Mouse (Mus musculus): ENCODE results near the gene Hoxc10.

Gene Hoxc10

DNA sequence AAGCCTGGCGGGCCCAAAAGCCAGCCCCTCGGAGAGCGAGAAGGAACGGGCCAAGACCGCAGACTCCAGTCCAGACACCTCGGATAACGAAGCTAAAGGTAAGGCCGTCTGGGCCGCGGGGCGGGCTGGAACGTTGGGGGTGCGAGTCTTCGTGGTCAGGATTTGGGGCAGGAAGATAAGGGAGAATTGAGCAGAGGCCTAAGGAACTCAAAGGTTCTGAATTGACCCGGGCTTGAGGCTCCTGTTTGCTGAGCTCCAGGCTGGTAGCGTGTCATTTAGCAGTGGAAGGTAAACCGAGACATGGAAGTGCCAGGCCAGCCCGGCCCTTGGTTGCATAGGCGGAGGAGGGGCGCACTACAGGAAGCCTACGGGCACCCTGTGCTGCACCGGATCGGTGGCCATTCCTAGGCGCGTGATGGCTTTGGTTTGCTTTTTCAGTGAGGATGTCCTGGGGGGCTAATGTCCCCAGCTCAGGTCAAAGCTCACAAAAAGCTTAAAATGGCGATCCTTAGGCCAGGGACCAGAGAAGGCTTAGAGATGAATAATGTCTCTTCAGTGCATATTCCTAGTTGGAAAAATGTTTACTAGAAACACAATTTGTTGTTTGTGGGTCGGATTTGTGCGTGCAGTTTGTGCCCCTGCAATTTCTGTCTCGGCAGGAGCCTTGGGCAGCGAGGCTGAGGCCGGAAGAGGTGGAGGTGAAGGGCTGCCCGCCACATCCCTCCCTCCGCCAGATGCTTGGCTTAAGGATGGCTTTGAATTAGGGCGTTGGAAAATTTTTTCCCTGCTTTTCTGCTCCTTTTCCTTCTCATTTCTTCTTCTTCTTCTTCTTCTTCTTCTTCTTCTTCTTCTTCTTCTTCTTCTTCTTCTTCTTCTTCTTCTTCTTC lies 1.2 kb downstream of the Hoxc10 start:
- no peak for DNase-seq (ENCODE audit: low read depth, low spot score)

DNA sequence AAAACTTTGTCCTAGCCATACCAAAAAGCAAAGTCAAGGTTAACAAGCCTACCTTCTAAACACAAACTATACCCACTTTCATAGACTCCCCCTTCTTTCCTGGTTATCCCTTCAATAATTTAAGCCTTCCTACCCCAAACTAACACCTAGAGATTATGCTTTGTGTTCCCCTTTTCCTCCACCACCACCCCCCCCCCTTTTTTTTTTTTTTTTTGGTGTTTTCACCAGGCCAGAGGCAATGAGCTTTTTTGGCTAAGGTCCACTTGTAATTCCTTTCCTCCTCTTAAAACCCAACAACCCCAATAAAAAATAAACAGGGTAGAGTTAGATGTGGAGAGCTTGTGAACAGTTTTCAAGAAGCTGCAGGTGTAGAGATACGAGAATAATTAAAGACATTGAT lies 2.7 kb downstream of the Hoxc10 start:
- no peak for DNase-seq (ENCODE audit: low read depth, low spot score)

DNA sequence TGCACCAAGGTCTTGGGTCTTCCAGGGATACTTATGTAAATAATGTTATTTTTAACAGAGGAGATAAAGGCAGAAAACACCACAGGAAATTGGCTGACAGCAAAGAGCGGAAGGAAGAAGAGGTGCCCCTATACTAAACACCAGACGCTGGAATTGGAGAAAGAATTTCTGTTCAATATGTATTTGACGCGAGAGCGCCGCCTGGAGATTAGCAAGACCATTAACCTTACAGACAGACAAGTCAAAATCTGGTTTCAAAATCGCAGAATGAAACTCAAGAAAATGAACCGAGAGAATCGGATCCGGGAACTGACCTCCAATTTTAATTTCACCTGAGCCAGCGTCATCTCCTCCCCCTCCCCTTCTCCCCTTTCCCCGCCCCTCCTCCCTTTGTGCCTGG lies 4.1 kb downstream of the Hoxc10 start:
- peak; percentile 46 for DNase-seq (ENCODE audit: low read depth, low spot score)

DNA sequence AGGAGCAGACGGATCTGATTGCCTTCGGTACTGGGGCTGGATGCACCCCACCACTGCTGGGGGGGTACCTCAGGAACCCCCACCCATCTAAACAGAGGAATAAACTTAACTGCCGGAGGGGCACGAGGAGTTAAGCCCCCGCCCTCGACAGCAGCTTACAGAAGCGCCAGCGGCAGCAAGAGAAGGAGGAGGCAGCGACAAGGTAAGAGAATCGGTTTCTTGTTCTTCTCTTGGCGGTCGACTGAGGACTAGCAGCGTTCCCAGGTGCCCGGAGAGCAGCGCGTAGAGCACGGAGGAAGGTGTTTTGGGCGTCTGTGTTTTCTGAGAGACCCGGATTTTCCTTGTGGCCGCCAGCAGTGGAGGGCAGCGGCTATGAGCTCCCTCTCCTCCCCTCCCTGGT lies 5.7 kb downstream of the Hoxc10 start:
- no peak for DNase-seq (ENCODE audit: low read depth, low spot score)

DNA sequence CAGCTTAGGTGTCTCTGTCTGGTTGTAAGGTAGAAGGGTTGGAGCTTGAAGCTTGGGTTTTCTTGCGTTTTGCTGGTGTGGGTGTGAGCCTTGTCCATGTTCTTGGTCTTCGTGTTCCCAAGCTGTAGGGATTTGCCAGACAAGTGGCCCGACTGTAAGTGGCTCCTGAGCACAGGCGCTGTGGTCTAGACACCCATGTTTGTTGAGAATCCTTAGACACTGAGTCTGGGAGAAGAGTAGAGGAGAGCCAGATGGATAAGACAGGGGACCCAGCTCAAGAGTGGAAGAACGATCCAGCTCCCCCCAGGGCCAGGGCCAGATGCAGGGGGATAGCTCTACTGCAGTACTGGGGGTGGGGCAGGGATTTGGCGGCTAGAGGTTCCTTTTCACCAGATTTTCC lies 6.2 kb downstream of the Hoxc10 start:
- DNase-seq (ENCODE audit: low read depth, low spot score): no peak

DNA sequence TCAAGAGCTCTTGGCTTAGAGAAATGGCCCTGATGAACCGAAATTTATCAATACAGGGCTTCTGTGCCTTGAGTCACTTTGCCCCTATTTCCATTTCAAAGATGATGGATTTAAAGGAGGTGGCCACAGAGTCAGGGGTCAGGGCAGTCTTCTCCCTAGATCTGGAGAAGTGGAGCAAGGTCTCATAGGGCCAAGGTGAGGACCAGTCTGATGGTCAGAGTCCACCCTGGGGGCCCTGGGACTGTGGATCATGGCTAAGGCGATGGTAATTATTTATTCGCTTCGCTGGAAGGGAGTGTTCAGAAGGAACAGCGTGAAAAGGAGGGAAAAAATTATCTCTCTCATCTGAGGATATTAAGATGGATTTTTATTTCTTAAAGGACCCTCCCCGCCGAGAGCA lies 8.4 kb downstream of the Hoxc10 start:
- DNase-seq (ENCODE audit: low read depth, low spot score): no peak

DNA sequence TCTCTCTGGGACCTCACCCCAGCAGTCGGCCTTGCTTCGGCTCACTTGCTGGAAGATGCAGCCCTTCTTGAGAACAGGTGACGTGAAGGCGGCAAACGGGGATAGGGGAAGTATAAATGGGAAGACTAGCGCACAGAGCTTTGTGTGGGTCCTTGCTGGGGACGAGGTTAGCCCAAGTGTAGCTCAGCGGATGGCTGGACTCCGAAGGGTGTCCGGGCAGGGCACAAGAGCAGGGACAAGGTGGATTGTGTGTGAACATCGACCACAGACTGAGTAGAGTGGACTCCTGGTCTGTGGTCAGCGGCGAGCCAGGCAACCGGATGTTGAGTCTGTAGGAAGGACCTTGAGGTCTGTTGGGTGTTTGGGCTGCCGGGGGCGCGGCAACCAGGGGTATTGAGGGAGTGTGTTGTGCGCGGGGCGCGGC lies 9.1 kb downstream of the Hoxc10 start:
- DNase-seq (ENCODE audit: low read depth, low spot score): no peak

DNA sequence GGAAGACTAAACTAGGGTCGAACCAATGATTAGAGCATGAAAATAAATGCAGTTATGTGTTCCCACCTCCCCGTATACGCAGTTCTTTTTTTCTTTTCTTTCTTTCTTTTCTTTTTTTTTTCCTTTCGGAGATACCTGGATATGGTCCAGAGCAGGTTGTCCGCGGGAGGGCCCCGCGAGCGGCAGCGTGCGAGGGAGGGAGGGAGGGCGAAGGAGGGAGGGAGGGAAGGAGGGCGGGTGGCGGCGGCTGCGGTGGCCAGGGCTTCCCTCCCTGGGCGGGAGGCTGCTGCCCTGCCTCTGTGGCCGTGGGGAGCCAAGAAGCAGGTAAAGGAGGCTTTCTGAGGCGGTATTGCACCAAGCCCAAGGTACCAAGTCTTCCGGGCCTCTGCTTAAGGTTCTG lies 9.6 kb downstream of the Hoxc10 start, which contains the start of gene Hoxc9:
Gene Hoxc9 (plus strand): TSS at position 269 of the 400 bp plus-strand sequence.
- DNase-seq (ENCODE audit: low read depth, low spot score): no peak

DNA sequence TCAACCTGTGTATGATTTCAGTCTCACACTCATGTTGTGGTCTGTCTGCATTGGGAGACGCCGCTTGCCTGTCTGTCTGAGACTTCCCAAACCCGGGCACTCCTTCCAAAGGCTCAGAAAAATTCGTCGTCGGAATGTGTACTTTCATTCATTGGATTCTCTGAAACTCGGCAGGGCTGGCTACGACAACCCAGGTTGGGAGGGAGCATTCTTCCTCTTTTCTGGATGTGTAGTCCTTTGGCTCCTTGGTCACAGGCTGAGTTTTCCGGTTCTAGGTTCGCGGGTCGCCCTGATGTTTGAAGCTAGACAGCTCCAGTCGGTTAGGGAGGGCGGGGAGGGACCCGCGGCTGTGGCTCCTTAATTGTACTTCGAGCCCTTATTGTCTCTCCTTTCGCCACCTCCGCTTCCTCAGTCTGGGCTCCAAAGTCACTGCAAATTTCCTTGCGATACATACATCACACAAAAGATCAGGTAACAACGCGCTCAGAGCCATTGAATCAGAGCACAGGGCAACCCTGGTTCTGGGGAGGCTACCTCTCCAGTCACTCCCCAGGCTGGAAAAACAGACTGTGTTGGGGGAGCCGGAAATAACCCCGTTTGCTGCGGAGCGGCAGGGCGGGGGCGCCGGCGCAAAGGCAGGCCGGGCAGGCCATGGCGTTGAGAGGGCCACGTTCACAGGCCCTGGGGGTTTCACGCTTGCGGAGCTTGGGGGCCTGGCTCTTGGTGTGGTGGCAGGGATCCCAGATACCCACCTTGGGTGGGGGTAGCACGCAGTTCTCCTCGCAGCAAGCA lies 10.2 kb downstream of the Hoxc10 start:
- no peak for DNase-seq (ENCODE audit: low read depth, low spot score)

DNA sequence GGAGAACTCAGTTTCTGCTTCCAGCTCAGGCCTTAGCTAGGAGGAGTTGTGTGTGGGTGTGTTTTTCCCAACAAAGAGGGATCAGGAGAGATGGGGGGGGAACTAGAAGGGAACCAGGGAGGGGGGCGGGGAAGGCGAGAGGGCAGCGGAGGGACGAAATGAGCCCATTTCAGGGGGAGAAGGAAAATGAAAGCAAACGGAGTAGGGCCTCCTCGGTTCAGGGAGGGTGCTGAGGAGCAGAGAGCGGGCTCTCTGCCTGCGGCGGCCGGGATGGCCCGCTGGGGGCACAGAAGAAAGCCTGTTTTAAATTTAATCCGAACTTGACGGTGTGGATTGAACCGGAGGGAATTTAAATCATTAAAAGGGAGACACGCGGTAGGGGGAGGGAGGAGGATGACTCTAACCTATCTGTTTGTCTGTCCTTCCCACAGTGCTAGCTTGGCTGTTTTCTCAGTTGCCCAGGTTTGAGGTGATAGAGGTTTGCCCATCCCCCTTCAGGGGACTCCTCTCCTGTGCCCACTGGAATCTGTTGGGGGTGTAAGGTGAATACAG lies 10.9 kb downstream of the Hoxc10 start:
- DNase-seq (ENCODE audit: low read depth, low spot score): no peak

DNA sequence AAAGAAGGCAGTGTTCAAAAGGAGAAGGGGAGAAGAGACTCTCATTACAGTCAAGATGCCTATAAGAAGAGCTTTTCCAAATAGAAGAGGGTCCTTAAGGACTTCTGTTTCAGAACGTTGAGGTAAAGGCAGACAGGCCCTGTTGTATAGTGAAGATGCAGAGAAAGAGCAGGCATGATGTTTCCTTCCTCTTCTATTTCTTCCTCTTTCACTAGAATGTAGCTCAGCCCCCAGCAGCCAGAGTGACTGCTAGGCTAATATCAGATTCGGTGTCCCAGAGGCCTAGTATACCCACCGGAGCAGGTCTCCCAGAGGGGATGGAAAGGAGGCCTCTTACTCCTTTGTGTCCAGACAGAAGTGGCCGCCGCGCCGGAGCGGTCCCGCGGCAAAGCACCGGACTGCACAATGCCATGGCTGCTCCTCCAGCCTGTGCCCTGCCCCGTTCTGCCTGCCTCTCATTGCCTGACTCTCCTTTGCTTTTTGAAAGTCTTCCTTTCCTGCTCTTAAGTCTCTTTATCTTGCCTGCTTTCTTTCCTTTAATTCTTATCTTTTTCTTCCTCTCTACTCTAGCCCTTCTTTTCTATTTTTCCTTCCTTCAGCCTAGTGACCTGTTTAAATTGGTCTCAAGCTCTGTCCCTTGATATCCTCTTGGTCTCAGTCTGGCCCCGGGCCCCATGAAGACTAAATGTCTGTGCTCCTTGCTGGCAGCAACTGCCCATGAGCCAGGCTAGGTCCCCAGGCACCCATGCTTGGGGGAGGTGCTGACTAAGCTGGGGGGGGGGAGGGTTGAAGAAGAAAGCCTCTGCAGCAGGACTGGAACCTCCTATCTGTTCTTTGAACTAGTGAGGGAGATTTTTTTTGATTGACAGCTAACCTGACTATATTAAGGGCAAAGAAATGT lies 12.3 kb downstream of the Hoxc10 start:
- DNase-seq (ENCODE audit: low read depth, low spot score): no peak

DNA sequence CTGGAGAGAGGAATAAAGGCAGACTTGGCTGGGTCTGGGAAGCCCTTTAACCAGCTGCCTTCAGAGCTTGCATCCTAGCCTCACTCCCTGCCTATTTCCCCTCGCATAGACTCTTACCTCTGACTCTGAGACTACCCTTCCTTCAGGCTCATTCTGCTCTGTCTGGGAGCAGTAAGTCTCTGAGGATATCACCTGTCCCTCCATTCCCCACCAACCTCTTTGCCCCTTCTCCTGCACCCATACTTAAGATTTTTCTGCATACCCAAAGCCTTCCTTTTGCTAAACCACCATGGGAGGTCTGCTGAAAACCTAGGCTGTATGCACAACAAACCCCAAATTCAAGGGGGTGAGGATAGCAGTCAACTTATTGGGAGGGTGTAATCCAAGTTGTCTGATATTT lies 13.3 kb downstream of the Hoxc10 start:
- no peak for DNase-seq (ENCODE audit: low read depth, low spot score)

DNA sequence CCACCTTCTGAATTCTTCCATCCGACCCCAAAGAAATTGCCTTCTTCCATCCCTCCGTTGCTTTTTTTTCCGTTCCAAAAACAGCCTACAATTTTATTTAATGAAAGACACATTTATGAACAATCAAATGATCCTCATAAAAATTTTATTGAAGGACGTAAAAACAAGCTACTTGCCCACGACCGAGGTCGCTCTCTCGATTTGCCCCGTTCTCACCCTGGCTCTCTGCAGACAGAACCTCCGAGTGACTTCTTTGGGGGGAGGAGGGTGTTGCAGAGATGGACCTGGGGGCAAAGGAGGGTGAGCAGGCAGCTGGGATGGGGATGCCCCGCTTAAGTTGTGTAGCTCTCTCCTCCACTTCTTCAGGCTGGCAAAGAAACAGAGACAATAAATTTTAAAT lies 13.8 kb downstream of the Hoxc10 start:
- no peak for DNase-seq (ENCODE audit: low read depth, low spot score)

DNA sequence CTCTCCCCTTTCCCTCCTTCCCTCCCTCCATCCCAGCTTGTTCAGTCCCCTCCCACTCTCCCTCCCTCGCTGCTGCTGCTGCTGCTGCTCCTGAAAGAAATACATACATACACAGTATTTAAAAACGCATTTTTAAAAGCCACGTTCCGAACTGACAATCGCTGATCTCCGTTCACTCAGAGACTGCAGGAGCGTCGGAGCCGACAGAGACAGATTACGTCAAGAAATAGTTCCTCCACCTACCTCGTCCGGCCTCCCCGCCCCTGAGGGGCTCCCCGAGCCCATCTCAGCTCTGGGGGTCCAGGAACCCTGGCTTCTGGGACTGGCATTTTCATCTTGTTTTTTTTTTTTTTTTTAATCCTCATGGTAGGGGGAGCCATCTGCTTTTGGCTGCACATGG lies 14.3 kb downstream of the Hoxc10 start:
- DNase-seq (ENCODE audit: low read depth, low spot score): no peak

DNA sequence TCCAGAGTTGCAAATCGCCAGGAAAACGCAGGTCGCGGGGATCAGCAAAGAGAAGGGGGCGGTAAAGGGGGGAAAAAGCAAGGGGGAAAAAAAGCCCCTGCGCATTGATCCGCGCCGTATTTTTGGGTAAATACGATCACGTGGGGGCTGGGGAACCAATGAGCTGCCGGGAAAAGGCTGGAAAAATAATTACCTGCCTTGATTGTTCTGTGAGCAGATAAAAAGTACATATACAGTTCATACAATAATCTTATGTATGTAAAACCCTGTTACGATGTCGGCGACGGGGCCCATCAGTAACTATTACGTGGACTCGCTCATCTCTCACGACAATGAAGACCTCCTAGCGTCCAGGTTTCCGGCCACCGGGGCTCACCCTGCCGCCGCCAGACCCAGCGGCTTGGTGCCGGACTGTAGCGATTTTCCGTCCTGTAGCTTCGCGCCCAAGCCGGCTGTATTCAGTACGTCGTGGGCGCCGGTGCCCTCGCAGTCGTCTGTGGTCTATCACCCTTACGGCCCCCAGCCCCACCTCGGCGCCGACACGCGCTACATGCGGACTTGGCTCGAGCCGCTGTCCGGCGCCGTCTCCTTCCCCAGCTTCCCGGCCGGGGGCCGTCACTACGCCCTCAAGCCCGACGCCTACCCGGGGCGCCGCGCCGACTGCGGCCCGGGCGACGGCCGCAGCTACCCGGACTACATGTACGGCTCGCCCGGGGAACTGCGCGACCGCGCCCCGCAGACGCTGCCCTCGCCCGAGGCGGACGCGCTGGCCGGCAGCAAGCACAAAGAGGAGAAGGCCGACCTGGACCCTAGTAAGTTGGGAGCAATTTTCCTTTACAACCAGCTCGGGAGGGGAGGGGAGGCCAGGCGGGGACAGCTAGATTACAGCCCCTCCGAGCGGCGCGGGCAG lies 15.0 kb downstream of the Hoxc10 start:
- DNase-seq (ENCODE audit: low read depth, low spot score): no peak

DNA sequence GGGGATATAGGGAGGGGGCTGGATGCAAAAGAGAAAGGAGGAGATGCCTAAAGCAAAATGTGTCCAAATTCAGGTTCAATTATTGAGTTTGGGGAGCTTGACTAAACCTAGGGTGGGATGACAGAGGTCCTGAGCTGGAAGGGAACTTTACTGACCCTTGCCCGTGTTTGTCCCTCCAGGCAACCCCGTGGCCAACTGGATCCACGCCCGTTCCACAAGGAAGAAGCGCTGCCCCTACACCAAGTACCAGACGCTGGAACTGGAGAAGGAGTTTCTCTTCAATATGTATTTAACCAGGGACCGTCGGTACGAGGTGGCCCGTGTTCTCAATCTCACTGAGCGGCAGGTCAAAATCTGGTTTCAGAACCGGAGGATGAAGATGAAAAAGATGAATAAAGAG lies 17.1 kb downstream of the Hoxc10 start:
- DNase-seq (ENCODE audit: low read depth, low spot score): no peak

DNA sequence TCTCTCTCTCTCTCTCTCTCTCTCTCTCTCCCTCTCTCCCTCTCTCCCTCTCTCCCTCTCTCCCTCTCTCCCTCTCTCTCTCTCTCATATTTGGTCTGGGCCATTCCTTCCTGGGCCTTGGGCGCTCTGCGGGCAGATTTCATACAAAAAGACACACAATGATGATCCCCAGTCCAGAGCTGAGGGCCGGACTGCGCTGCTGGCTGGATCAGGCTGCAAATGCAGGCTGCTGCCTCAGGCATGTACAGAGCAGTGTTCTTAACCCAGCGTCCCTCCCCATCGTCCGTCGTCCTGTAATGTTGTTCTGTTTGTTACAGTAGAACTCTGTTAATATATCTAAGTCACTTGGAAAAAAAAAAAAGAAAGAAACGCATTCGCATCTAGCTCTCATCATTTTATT lies 17.9 kb downstream of the Hoxc10 start:
- no peak for DNase-seq (ENCODE audit: low read depth, low spot score)

DNA sequence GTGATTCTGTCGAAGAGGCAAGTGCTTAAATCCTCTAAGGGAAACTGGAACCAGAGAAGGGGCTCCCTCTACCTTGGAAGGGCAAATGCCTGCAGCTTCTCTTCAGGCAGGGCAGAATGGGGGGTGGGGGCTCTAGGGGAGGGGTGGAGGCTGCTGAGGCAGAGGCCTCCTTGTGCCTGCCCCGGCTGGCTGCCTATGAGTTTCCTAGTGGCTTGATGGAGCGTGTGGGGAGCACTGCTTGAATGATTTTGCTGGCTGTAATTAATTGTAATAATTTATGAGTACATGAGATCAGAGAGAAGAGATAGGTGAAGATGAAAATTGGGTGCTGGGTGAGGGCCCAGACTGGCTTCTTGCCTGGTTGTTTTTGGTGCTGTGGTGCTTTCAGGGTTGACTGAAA lies 18.3 kb downstream of the Hoxc10 start:
- no peak for DNase-seq (ENCODE audit: low read depth, low spot score)

DNA sequence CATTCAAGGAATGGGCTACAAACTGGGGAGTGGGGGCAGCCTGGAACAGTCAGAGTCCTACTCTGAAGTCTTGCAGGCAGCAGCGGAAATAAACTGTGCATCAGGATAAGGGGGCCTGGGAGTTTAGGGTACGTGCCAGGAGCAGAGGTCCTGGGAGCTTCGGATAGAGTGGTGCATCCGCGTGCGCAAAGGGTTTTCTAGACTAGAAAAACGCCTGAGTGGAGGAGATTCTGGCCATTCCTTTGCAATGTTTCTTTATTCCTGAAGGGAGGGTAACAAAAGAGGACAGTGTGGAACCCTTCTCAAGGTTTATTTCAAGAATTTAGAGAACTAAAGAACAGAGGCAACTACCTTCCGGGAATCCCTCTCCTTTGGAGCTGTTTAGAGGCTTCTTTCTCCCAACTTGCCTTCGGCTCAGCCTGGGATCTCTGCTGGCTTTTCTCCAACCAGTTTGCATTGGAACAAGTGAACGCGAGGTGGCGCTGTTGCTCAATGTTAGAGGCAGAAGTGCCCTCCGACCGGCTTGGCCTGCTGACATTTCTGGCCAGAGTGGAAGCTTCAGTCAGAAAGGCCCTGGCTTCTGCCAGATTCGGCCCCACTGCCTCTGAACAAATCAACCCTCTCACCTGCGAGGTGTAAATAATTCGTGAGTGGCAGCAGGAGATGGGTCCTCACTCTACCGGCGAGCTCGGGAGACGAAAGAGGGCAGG lies 20.7 kb downstream of the Hoxc10 start:
- peak; percentile 92 for DNase-seq (ENCODE audit: low read depth, low spot score)

DNA sequence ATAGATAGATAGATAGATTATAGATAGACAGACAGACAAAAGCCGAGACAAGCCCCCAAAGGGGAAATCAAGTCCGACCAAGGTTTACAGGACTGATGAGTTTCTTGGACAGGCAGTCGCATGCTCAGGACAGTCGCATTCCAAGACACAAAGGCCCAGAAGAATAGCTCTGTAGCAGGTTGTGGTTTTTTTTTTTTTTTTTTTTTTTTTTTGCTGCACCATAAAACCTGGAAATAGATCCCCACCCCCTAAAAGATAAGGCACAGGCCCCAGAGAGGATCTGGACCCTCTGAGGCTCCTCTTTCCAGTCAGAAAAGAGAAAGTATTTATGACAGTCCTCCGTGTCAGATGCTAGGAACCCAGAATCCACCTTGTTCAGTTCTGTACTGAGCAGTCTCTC lies 21.5 kb downstream of the Hoxc10 start:
- DNase-seq (ENCODE audit: low read depth, low spot score): no peak

Data from brain, adult 2 months (tissue).